Mouse (Mus musculus) heart, postnatal 0 days (tissue): ENCODE data around the gene Krt87. TPM values are rescaled to one million over a fixed set of nuclear protein-coding genes. Genes with fewer than 3 reads are reported as not detected.

Experiments used
- ATAC-seq: fragments of 200-750 bp; cut with Nextera tagmentation; 2 replicates; pipeline ENCODE4 v1.8.0; 2017; ENCODE audit warnings: low read depth, moderate number of reproducible peaks, moderate library complexity; ENCODE audit not compliant: insufficient read depth
- DNase-seq: peaks from one replicate; pipeline ENCODE4 v3.0.0-alpha.2; 2016; ENCODE audit warnings: low spot score
- H3K27ac ChIP-seq: fragments of 300-500 bp; sonication (generic); 2 replicates; pipeline ENCODE4 v1.5.1; 2014; ENCODE audit warnings: low read depth, mild to moderate bottlenecking
- H3K27me3 ChIP-seq: fragments of 300-500 bp; sonication (generic); 2 replicates; pipeline ENCODE4 v1.6.1; 2014; ENCODE audit warnings: low read length, mixed read lengths; ENCODE audit not compliant: control insufficient read depth, insufficient read depth
- H3K36me3 ChIP-seq: fragments of 300-500 bp; sonication (generic); replicated peaks from 2 replicates; pipeline ENCODE4 v1.6.1; 2014; ENCODE audit warnings: low read length, mixed read lengths; ENCODE audit not compliant: control insufficient read depth, insufficient read depth
- H3K4me1 ChIP-seq: fragments of 300-500 bp; sonication (generic); 2 replicates; pipeline ENCODE4 v1.6.1; 2014; ENCODE audit warnings: antibody characterized with exemption; ENCODE audit not compliant: control insufficient read depth, insufficient read depth
- H3K4me2 ChIP-seq: fragments of 300-500 bp; sonication (generic); 2 replicates; pipeline ENCODE4 v1.6.1; 2014; ENCODE audit warnings: low read depth, mild to moderate bottlenecking, low read length, moderate library complexity
- H3K4me3 ChIP-seq: fragments of 300-500 bp; sonication (generic); 2 replicates; pipeline ENCODE4 v1.5.1; 2014; ENCODE audit warnings: low read depth, low read length
- H3K9ac ChIP-seq: fragments of 300-500 bp; sonication (generic); replicated peaks from 2 replicates; pipeline ENCODE4 v1.6.1; 2014; ENCODE audit warnings: low read depth, low read length, mixed read lengths
- H3K9me3 ChIP-seq: fragments of 300-500 bp; sonication (generic); replicated peaks from 2 replicates; pipeline ENCODE4 v1.6.1; 2016; ENCODE audit warnings: low read length; ENCODE audit not compliant: control insufficient read depth
- CTCF ChIP-seq: IDR thresholded peaks from 2 replicates; pipeline ENCODE4 v1.5.1; 2016; ENCODE audit warnings: antibody characterized with exemption, control low read depth, low read depth
- EP300 ChIP-seq: IDR thresholded peaks from 2 replicates; pipeline ENCODE4 v1.6.1; 2016; ENCODE audit warnings: antibody characterized with exemption, low read depth
- WGBS: fragments of 180-500 bp; shearing (Covaris S2); extraction: QIAGEN DNeasy Blood & Tissue Kit; methylation state at CpG from one replicate; pipeline ENCODE4 v1.1.7; 2014; 5-methylcytosine and 5-hydroxymethylcytosine counted together
- polyA plus RNA-seq: library from polyadenylated mRNA; unstranded; fragments of >200 nt; fragmentation: Nextera tagmentation; extraction: Ambion mirVana; gene quantifications from 2 replicates; pipeline ENCODE4 v1.2.1, GENCODE M21; 2015
- total RNA-seq: library from RNA; depleted of rRNA; stranded (reverse); fragments of >200 nt; gene quantifications from 2 replicates; pipeline ENCODE4 v1.2.3, GENCODE M21; 2014; ENCODE audit warnings: low replicate concordance

Gene Krt87
- total and polyA plus RNA-seq, 2 experiments from 2014 or later = not detected

DNA sequence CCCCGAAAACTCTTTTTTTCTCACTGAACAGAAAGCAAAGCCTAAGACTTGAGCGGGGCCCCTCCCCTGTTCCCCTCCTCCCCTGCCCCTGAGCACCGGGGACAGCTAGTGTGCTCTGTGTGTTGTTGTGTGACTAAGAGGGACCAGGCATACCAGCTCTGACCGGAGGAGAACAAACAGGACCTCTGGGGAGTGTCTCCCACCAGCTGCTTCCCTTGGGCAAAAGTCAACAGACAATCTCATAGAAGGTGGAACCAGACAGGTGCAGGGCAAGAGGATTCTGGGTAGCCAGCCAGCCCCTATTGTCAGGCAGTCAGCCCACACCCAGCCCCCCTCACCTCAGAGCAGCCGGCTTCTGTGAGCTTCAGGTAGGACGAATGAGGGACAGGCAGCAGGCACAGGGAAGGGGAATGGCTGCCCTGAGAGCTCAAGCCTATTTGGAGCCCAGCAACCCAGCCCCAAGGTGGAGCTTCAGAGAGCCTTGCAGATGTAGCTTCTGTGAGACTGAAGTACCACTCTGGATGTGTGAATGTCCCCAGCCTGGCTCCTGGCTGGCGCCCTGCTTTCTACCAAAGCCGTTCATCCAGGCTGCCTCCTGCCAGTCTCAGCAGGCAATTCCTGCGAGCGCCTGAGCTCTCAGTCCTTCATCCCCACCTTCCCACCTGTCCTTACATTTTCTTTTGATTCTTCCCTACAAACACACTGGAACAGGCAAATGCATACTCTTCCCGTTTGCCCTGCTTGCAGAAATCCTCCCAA is 23.6 kb downstream of the Krt87 start:
- ATAC-seq (no peak), DNase-seq (no peak)
- Histone ChIP-seq H3K9me3 (no peaks in the 10 kb centered on the region), H3K36me3 (no peaks in the 10 kb centered on the region), H3K4me1 (no peaks in the 10 kb centered on the region), H3K9ac (no peak overlapping the region), H3K4me2 (no peak overlapping the region), H3K27ac (no peak overlapping the region), H3K27me3 (peaks cover 26% of the 10 kb centered on the region), H3K4me3 (no peak overlapping the region)
- no peak for TF ChIP-seq CTCF
- TF ChIP-seq EP300 = no peak
- 52% methylated on average over 11 of the region's 11 CpGs for WGBS

DNA sequence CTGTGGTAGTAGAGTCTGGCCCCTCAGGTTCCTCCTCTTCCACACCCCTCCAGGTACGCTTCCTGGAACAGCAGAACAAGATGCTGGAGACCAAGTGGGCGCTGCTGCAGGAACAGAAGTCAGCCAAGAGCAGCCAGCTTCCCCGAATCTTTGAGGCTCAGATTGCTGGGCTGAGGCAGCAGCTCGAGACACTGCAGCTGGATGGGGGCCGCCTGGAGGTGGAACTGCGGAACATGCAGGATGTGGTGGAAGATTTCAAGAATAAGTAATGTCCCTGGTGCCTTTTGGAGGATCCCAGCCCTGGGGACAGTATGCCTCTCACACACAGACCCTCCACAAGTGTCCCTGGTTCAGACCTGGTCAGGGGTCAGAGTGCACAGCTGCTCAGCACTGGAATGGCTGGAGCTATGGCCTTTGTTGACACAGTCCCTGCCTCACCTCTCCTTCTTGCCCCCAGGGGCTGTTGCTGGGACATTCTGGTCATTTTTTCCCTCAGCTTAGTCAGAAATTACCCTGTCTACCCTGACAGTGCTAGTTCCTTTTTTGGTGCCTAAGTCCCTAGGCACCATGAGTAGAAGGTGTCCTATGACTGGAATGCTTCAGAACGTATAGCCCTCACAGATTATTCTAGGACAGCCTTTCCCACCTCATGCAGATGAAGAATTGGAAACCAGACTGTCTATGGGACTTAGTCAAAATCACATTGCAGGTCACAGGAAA is 24.5 kb downstream of the Krt87 start:
- TF ChIP-seq CTCF (no peak; the same call in 1 of the 2 replicates), EP300 (no peak)
- Histone ChIP-seq H3K4me3 (no peak overlapping the region), H3K4me2 (no peak overlapping the region), H3K27me3 (peaks cover 26% of the 10 kb centered on the region), H3K36me3 (no peaks in the 10 kb centered on the region), H3K4me1 (no peaks in the 10 kb centered on the region), H3K27ac (no peak overlapping the region), H3K9ac (no peak overlapping the region), H3K9me3 (no peaks in the 10 kb centered on the region)
- WGBS = 49% methylated on average over 7 of the region's 7 CpGs
- DNase-seq (no peak), ATAC-seq (no peak)

DNA sequence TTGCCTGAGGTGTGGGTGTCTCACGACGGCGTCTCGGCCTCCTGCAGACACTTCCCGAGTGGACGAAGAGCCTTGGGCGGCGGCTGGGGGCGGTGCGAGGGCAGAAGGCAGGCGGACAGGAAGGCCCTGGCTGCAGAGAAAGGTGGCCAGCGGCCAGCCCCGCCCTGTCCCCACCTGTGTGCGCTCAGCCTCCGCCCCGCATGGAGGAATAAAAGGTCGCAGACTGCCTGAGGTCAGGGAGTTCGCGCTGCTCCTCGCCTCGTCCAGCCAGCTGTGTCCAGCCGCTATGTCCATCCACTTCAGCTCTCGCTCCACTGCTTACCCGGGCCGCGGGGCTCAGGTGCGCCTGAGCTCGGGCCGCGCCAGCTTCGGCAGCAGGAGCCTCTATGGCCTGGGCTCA is 26.4 kb downstream of the Krt87 start:
- no peak overlapping the region for H3K9ac ChIP-seq
- H3K4me3 ChIP-seq = no peak overlapping the region
- H3K4me1 ChIP-seq = no peaks in the 10 kb centered on the region
- DNase-seq = no peak
- peaks cover 26% of the 10 kb centered on the region for H3K27me3 ChIP-seq
- no peak for TF ChIP-seq CTCF
- TF ChIP-seq EP300 = no peak
- H3K36me3 ChIP-seq = no peaks in the 10 kb centered on the region
- H3K4me2 ChIP-seq = no peak overlapping the region
- no peak overlapping the region for H3K27ac ChIP-seq
- 40% methylated on average over 31 of the region's 31 CpGs for WGBS
- no peak for ATAC-seq
- no peaks in the 10 kb centered on the region for H3K9me3 ChIP-seq

DNA sequence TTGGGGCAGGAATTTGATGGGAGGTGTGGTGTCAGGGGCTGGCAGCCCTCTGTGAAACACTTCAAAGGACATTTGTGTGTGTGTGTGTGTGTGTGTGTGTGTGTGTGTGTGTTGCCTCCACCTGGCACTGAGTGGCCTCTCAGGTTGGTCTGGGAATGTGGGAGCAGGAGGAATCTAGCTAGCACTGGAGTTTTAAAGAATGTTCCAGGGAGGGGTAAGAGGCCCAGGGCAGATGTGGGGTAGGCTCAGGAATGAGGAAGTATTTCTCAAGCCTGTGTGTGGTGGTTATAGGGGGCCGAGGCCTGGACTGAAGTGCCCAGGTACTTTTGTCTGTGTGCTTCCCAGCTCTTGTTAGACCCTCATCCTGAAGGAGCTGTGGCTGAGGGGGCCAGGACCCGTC is 27.8 kb downstream of the Krt87 start, which contains the start of gene Krt7:
TSS of gene Krt7 (plus strand) at position 269 of the 400 bp plus-strand sequence.
- H3K9ac ChIP-seq = no peak within 1 kb of the TSS
- no peak; the same call in 1 of the 2 replicates for ATAC-seq
- DNase-seq = no peak
- H3K27me3 ChIP-seq = peaks cover 26% of the 10 kb centered on the region
- no peak within 1 kb of the TSS for H3K27ac ChIP-seq
- H3K4me2 ChIP-seq = no peak within 1 kb of the TSS
- no peaks in the 10 kb centered on the region for H3K9me3 ChIP-seq
- TF ChIP-seq EP300 = no peak
- no peak for TF ChIP-seq CTCF
- H3K36me3 ChIP-seq = no peaks in the 10 kb centered on the region
- 28% methylated on average over 2 of the region's 2 CpGs for WGBS
- no peaks in the 10 kb centered on the region for H3K4me1 ChIP-seq
- H3K4me3 ChIP-seq = no peak within 1 kb of the TSS

DNA sequence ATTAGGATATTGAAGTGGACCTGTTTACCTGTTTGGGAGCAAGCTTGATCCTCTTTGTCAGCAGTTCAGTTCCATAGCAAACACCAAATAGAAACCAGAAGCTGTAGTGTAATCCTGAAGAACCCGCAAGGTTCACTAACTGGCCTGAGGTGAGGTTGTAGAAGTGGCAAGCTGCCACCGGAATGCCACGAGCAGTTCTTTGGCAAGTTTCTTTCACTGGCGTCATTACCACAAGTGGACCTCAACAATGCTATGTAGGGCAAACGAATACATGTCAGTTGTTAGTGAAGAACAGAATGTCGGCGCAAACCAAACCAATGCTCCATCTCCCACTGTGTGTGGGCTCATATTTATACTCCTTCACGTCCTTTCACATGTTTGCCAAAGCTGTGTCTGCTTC is 40.3 kb downstream of the Krt87 start:
- H3K9ac ChIP-seq = no peak overlapping the region
- H3K4me2 ChIP-seq = no peak overlapping the region
- H3K27ac ChIP-seq = no peak overlapping the region
- H3K9me3 ChIP-seq = no peaks in the 10 kb centered on the region
- ATAC-seq = peak; percentile 60; the same call in 1 of the 2 replicates
- no peaks in the 10 kb centered on the region for H3K27me3 ChIP-seq
- whole genome bisulfite sequencing = 50% methylated on average over 8 of the region's 8 CpGs
- no peaks in the 10 kb centered on the region for H3K36me3 ChIP-seq
- TF ChIP-seq CTCF = no peak
- no peak for TF ChIP-seq EP300
- no peaks in the 10 kb centered on the region for H3K4me1 ChIP-seq
- no peak overlapping the region for H3K4me3 ChIP-seq
- peak; percentile 51 for DNase-seq
